Mouse (Mus musculus) cerebellum, postnatal 10 days (tissue): ENCODE measurements at regions not wholly inside any gene's neighbourhood (a gene's known extent, or its start where the extent isn't known, plus 50 kb on each side); places are given as distances from the start of the nearest gene placed in this dataset.
"Not testable (repeated sequence)": the region's sequence is repeated elsewhere in the genome, so short reads cannot be mapped to it uniquely, and the experiment has no call there.

Experiments used
- DNase-seq, 2 experiments: peaks; one replicate each; pipeline ENCODE4 v3.0.0; 2021; ENCODE audit warnings: mixed read lengths in 2 of 2

GRCm38 (mm10) chr14:53560146-53560545 lies 693.8 kb downstream of the Dad1 start:
- DNase-seq = not testable (repeated sequence)

- not testable (repeated sequence) for DNase-seq
These were observed 694.5 kb downstream of the Dad1 start for GRCm38 (mm10) chr14:53559386-53559920.

GRCm38 (mm10) chr14:53553771-53554170 lies 700.1 kb downstream of the Dad1 start:
- DNase-seq = no peak

GRCm38 (mm10) chr14:53547365-53547764 lies 706.5 kb downstream of the Dad1 start:
- peak; percentile 1 to 4 for DNase-seq

GRCm38 (mm10) chr14:53545351-53545750 lies 708.6 kb downstream of the Dad1 start:
- DNase-seq = no peak

GRCm38 (mm10) chr14:53541640-53542039 lies 712.3 kb downstream of the Dad1 start:
- DNase-seq = peak; percentile 39 to 49

- DNase-seq = peak; percentile 2
These were observed 716.0 kb downstream of the Dad1 start for GRCm38 (mm10) chr14:53537895-53538294.

GRCm38 (mm10) chr14:53523430-53523829 lies 730.5 kb downstream of the Dad1 start:
- not testable (repeated sequence) for DNase-seq

GRCm38 (mm10) chr14:53518954-53519353 lies 735.0 kb downstream of the Dad1 start:
- DNase-seq = not testable (repeated sequence)

- DNase-seq = not testable (repeated sequence)
These were observed 737.2 kb downstream of the Dad1 start for GRCm38 (mm10) chr14:53516623-53517238.

GRCm38 (mm10) chr14:53505389-53505788 lies 748.5 kb downstream of the Dad1 start:
- DNase-seq = peak; percentile 59 to 61

GRCm38 (mm10) chr14:53488383-53488782 lies 765.5 kb downstream of the Dad1 start:
- DNase-seq = not testable (repeated sequence)

- not testable (repeated sequence) for DNase-seq
These were observed 766.3 kb downstream of the Dad1 start for GRCm38 (mm10) chr14:53487611-53488010.

GRCm38 (mm10) chr14:53474170-53474569 lies 779.7 kb downstream of the Dad1 start:
- DNase-seq = not testable (repeated sequence)

GRCm38 (mm10) chr14:53460790-53461189 lies 793.1 kb downstream of the Dad1 start:
- DNase-seq = not testable (repeated sequence)

GRCm38 (mm10) chr14:53454001-53454400 lies 799.9 kb downstream of the Dad1 start:
- DNase-seq = no peak

- not testable (repeated sequence) for DNase-seq
These were observed 814.3 kb downstream of the Dad1 start for GRCm38 (mm10) chr14:53439643-53440042.

GRCm38 (mm10) chr14:53430130-53430529 lies 823.8 kb downstream of the Dad1 start:
- DNase-seq = not testable (repeated sequence)

- not testable (repeated sequence) for DNase-seq
These were observed 825.5 kb downstream of the Dad1 start for GRCm38 (mm10) chr14:53428447-53428846.

GRCm38 (mm10) chr14:53427636-53428035 lies 826.3 kb downstream of the Dad1 start:
- not testable (repeated sequence) for DNase-seq

- DNase-seq = peak in 1 of 2 experiments; percentile 1
These were observed 836.9 kb downstream of the Dad1 start for GRCm38 (mm10) chr14:53416955-53417354.

- DNase-seq = not testable (repeated sequence)
These were observed 846.2 kb downstream of the Dad1 start for GRCm38 (mm10) chr14:53407500-53408227.

GRCm38 (mm10) chr14:53390307-53390706 lies 863.6 kb downstream of the Dad1 start:
- not testable (repeated sequence) for DNase-seq

GRCm38 (mm10) chr14:53374591-53374990 lies 879.0 kb upstream of the Olfr1507 start:
- not testable (repeated sequence) for DNase-seq
